Mouse (Mus musculus) cerebral cortex, adult 2 months (tissue): ENCODE results near the gene Brinp1.

Experiments
- WGBS: fragments of 180-500 bp; shearing (Covaris S2); methylation state at CpG from one replicate; pipeline ENCODE4 v1.1.7; 2018; 5-methylcytosine and 5-hydroxymethylcytosine counted together

Gene Brinp1

DNA sequence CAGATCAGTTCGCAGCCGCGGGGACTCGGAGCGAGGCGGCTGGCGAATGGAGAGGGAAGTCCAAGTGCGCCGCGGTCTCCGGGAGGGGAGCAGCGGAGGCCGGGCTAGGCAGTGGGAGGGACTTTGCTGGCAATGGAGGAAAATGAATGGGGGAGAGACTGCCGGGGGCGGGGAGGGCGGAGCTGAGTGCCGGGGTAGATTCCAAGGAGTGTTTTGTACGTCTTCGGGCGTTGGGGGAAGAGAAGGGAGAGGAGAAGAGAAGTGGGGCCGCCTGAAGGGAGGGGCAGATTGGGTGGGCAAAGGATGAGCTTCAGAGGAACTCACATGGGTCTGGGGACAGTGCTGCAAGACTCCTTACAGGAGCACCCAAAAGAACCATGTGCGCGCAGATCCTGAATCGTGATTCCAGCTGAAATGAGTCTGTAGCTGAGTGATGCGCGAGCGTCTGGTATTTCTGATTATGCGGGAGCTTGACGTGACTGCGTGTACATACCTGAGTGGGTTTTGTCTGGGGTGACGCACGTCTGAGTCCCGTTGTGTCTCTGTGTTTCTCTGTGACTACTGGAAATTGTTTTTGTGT, at the start of gene Brinp1:
TSS of gene Brinp1 (minus strand) at position 76 of the 580 bp plus-strand sequence.
- 1% methylated on average over 33 of the region's 33 CpGs for WGBS

- WGBS, result 35% methylated on average over 2 of the region's 2 CpGs
These were observed 3.1 kb upstream of the Brinp1 start for GRCm38 (mm10) chr4:68957265-68957664.

DNA sequence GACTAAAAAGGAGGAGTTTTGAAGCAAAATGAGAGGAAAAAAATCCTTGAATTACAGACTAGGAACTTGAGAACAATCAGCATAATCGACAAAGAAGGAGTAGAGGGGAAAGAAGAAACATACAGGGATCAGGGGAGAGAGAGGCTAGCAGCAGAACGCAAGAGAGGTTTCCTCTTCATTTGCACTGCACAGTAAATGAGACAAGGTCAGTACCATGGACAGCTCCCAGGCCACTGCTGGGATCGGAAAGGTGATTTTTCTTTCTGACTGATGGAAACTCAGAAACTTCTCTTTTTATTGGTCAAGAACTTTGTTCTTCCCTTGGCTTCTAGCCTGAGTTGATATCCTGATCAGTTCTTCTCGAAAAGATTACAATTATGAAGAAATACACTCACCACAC, 1.4 kb upstream of the Brinp1 start:
- WGBS, result 17% methylated on average over 4 of the region's 4 CpGs

DNA sequence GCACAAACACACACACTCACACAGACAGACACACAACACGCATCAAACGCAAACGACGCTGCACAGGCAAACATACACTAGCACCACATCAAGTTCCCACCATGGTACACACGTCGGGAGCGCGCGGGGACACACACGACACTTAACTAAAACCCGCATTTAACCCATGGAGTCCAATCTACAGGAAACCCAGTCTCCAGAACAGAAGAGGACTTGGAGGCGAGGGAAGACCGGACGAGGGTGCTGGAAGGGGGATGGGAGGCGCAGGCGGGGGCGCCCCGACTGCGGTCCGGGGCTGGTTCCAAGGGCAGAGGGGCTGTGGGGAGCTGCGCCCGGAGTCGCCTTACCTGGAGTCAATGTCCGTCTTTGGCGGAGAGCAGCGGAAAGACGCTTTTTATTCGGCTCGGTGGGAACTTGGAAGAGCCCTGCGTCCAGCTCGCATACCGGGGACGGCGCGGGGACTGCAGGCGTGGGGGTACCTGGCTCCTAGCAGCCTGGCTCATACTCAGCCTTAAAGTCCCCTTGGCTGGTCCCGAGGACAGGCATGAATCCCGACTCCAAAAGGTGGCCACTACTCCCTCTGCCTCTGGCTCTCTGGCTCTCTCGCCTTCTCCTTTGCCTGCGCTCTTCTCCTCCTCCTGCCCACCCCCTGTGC, 403 bp downstream of the Brinp1 start:
- under 1% methylated on average over 40 of the region's 40 CpGs for WGBS

DNA sequence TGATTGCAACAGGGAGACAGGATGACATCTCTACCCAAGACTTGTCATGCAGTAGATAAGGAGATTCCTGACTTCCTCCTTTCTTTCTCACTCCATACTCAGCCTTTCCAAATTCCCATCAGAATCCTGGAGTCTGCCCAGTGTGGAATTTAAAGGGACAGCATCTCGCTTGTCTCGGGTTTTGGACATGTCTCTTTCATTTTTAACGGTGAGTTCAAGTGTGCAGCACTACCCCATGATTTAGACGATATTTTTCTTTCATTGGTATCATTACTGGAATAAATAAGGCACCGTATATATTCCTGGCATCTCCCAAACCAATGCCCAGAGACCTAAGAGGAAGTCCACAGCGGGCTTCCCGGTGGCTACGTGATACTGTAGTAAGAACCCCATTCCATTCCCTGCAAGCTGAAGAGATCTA, 1.1 kb downstream of the Brinp1 start:
- WGBS, result 3% methylated on average over 8 of the region's 8 CpGs

GRCm38 (mm10) chr4:68950556-68950955, 3.6 kb downstream of the Brinp1 start:
- 3% methylated on average over 2 of the region's 2 CpGs for WGBS

GRCm38 (mm10) chr4:68942938-68943337, 11.3 kb downstream of the Brinp1 start:
- 50% methylated on average over 2 of the region's 2 CpGs for WGBS

GRCm38 (mm10) chr4:68930022-68930421, 24.2 kb downstream of the Brinp1 start:
- WGBS, result 49% methylated on average over 3 of the region's 3 CpGs

- WGBS, result 50% methylated on average over 2 of the region's 2 CpGs
These were observed 28.1 kb downstream of the Brinp1 start for GRCm38 (mm10) chr4:68926091-68926490.

- WGBS, result 65% methylated on average over 1 of the region's 1 CpGs
These were observed 31.3 kb downstream of the Brinp1 start for GRCm38 (mm10) chr4:68922944-68923343.

- WGBS, result 45% methylated on average over 1 of the region's 1 CpGs
These were observed 31.7 kb downstream of the Brinp1 start for GRCm38 (mm10) chr4:68922504-68922903.

GRCm38 (mm10) chr4:68920127-68920526, 34.1 kb downstream of the Brinp1 start:
- 33% methylated on average over 3 of the region's 3 CpGs for WGBS

- 31% methylated on average over 3 of the region's 3 CpGs for WGBS
These were observed 43.3 kb downstream of the Brinp1 start for GRCm38 (mm10) chr4:68910942-68911341.

- WGBS, result 16% methylated on average over 11 of the region's 11 CpGs
These were observed 47.6 kb downstream of the Brinp1 start for GRCm38 (mm10) chr4:68906417-68907210.

- 46% methylated on average over 4 of the region's 4 CpGs for whole genome bisulfite sequencing
These were observed 63.7 kb downstream of the Brinp1 start for GRCm38 (mm10) chr4:68890526-68890925.

- WGBS, result 48% methylated on average over 2 of the region's 2 CpGs
These were observed 67.9 kb downstream of the Brinp1 start for GRCm38 (mm10) chr4:68886276-68886675.

GRCm38 (mm10) chr4:68865135-68865767, 88.9 kb downstream of the Brinp1 start:
- WGBS, result 39% methylated on average over 4 of the region's 4 CpGs

DNA sequence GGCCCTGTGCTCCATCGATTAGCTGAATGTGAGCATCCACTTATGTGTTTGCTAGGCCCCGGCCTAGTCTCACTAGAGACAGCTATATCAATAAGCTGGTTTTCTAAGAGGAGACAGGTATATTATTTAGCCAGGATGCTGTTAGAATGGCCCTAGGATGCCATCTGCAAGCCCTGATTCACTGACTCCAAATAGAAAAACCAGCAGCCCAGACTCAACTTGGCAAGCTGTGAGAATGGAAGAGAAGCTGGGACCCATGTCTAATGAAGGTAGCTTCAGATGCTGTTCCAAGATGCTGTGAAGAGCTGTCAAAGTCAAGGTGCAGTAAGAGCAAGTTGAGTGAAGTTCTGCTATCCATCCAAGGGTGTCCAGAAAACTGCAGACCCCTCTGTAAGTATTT, 89.5 kb downstream of the Brinp1 start:
- 90% methylated on average over 2 of the region's 2 CpGs for WGBS

DNA sequence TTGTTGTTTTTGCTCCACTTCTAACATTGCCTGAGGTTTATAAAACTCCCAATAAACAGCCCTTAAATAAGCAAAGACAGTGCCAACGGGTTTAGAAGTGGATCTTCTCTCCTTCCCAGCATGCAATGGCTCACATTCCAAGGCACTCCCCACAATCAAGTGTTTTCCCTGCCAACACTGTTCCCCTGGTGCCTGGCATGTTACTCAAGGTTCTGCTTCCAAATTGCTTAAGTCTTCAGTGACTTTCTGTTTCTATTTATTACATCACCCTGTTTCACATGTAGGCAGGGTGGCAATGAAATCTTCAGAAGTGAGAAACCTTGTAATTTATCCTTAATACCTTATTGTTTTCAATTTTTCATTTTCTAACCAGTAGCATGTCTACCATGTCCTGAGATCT, 97.3 kb downstream of the Brinp1 start:
- 25% methylated on average over 1 of the region's 1 CpGs for WGBS

- WGBS, result 22% methylated on average over 3 of the region's 3 CpGs
These were observed 104.5 kb downstream of the Brinp1 start for GRCm38 (mm10) chr4:68849671-68850070.

GRCm38 (mm10) chr4:68846976-68847375, 107.2 kb downstream of the Brinp1 start:
- WGBS, result 43% methylated on average over 1 of the region's 1 CpGs

DNA sequence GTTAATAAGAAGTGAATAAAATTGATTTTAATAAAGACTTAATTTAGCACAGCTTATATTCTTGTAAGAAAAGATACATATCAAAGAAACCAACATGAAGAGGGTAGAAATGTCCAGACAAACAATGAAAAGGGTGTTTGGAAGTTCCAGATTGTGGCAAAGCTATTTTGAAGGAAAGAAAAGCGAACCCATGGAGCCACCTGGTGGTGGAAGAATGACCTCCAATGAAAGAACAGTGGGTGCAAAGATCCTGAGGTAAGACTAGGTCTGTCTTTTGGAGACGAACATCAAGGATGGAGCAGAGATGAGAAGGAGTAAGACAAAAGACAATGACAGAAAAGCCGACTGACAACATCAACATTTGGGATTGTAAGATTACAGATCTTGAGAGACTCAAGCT, 108.2 kb downstream of the Brinp1 start:
- WGBS, result 39% methylated on average over 3 of the region's 3 CpGs
